Mouse (Mus musculus) liver, postnatal 0 days (tissue): ENCODE measurements around the gene Acox3.

Experiments
- CTCF ChIP-seq: sonication (generic); IDR thresholded peaks from 2 replicates; pipeline ENCODE4 v1.5.1; 2016; ENCODE audit warnings: antibody characterized with exemption, low read depth
- EP300 ChIP-seq: IDR thresholded peaks from 2 replicates; pipeline ENCODE4 v1.6.1; 2016; ENCODE audit warnings: antibody characterized with exemption, low read depth, mild to moderate bottlenecking

DNA sequence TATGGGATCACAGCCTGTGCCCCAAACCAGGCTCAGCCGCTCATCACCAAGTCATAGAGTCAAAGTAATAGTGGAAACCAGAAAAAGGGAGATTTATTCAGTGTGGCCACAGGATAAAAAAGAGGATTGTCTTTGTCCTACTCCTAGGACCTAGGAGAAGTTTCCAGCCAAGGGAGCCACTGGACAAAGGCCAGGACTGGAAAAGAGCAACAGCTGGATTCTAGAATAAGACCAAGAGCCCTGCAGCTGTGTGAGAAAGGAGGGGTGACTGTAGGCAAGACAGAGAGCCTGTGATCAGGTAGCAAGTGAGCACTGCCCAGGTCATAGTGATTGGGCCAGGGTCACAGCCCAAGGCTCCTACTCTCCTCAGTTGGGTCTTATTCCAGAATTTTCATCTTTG is 64.1 kb downstream of the Acox3 start:
- no peak for TF ChIP-seq CTCF
- TF ChIP-seq EP300: no peak
